Mouse (Mus musculus) monocyte, adult 2 months (primary cell): Measurements from ENCODE around the gene Olfr49.

Source experiments
- DNase-seq, 2 experiments: peaks; one replicate each; pipeline ENCODE4 v3.0.0; 2022; ENCODE audit warnings: low spot score in 2 of 2, low read depth in 1 of 2

Olfr49 gene

DNA sequence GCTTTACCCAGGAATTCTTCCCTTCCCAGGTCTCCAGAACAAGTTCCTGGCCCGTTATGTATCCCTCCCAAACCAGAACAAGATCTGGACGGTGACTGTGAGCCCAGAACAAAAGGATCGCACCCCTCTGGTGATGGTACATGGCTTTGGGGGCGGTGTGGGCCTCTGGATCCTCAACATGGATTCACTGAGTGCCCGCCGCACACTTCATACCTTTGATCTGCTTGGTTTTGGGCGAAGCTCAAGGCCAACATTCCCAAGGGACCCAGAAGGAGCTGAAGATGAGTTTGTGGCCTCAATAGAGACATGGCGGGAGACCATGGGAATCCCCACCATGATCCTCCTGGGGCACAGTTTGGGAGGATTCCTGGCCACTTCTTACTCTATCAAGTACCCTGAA lies 22.1 kb downstream of the Olfr49 start:
- DNase-seq, result no peak

- DNase-seq, result no peak
Observed at GRCm38 (mm10) chr14:54261386-54261785, 23.4 kb downstream of the Olfr49 start.

- DNase-seq, result no peak
Observed at GRCm38 (mm10) chr14:54260196-54260595, 24.5 kb downstream of the Olfr49 start.

DNA sequence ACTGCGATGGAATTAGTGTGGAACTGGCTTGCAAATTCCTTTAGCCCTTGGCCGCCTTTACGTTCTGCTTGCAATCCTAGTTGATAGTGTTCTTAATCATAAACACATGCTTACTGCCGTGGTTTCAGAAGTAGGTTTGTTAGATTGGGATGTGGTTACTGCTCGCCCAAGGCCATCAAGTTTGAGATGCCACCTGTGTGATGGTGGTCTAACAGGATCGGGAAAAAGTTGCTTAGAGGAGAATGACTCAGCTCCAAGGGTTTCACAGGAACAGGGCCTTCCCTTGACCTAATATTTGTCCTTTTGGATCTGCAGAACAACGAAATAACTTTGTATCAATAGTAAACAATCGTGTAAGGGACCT lies 25.0 kb downstream of the Olfr49 start:
- DNase-seq, result no peak

DNA sequence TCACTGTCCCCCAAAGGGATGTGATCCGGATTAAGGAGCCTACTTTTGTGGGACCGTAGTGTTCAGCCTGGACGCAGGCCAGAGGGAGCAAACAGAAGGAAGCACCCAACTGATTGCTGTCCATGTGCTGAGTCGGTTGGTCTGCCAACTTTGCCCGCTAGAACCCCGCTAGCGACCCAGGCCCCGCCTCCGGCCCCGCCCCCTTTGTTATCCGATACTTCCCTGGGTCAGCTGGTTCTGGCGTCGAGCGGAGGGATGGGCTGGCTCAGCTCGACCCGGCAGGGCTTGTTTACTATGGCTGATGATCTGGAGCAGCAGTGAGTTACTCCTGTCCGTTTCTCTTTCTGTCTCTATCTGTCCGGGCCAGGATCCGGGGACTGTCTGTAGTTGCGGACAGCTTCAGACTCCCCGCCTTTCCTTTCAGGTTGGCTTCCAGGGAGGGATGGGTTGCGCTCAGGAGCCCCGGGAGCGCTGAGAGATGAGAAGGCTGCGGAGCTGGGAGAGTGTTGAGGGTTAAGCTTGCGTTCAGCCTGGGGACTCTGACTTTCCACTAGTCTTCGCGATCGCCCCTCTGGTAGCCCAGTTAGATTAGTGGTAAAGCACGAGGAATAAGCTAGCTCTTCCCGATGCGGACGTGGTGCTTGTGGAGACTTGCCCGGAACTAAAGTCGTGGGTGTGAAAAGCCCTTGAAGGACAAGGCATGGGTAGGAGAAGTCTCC lies 25.6 kb downstream of the Olfr49 start:
- DNase-seq, result peak; percentile 38 to 73

GRCm38 (mm10) chr14:54258131-54258670 lies 26.5 kb downstream of the Olfr49 start:
- no peak for DNase-seq

- no peak for DNase-seq
Observed at GRCm38 (mm10) chr14:54254670-54255202, 30.0 kb downstream of the Olfr49 start.

GRCm38 (mm10) chr14:54253741-54254291 lies 30.9 kb downstream of the Olfr49 start, which contains the start of the genes Dad1 and Abhd4:
Dad1 (minus strand) TSS chr14:54254104.
Abhd4 (plus strand) TSS chr14:54254188.
- peak; percentile 92 to 97 for DNase-seq

GRCm38 (mm10) chr14:54250122-54250521 lies 34.6 kb downstream of the Olfr49 start:
- no peak for DNase-seq

DNA sequence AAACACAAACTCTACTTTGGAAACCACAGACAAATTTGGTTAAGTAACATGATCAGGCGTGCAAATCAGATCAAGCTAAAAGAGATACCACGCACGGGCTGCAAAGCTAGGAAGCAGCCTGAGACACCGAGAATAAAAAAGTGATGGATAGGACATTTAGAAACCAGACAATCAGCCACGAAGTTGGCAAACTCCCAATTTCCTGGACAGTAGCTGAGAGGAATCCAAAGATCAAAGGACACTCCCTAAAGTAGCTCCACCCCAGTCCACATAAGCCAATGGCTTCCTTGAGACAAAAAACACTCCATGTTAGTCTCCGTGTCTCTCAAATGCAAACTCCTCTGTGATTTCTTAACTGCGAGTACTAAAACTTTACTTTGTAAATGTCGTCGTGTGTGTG lies 35.4 kb downstream of the Olfr49 start:
- no peak for DNase-seq

- no peak for DNase-seq
Observed at GRCm38 (mm10) chr14:54246232-54246631, 38.5 kb downstream of the Olfr49 start.

DNA sequence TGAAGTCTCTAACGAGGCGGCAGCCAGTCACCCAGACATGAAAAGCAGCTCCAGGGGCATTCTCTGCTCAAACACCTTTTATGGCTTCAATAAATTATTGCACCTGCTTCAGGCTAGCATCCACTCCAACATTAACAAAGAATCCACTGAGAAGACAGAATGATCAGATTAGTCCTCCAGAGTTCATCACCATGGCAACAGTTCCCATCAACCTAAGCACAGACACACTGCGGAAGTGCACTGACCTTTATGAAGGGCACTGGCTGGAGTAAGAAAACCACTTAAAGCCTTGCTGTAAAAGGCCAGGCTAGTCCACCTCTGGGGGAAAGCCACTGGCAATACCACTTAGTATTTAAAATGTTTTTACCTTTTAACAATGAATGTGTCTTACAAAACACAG lies 40.6 kb downstream of the Olfr49 start:
- DNase-seq, result no peak

DNA sequence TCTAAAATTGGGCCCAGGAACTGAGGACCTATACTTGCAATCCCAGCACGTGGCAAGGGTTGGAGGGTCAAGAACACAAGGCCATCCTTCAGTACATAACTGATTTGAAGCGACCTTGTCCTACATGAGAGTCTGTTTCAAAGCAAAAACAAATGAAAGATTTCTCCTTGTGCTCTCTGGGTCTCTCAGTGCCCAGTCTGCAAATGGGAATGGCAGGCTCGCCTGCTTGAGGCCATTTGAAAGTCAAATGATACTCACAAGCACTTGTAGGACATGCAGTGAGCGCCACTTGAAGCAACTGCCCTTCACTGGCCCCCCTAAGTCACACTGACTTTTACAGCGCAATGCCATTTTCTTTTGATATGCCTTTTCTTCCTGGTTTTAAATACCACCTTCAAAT lies 44.2 kb downstream of the Olfr49 start:
- no peak for DNase-seq

DNA sequence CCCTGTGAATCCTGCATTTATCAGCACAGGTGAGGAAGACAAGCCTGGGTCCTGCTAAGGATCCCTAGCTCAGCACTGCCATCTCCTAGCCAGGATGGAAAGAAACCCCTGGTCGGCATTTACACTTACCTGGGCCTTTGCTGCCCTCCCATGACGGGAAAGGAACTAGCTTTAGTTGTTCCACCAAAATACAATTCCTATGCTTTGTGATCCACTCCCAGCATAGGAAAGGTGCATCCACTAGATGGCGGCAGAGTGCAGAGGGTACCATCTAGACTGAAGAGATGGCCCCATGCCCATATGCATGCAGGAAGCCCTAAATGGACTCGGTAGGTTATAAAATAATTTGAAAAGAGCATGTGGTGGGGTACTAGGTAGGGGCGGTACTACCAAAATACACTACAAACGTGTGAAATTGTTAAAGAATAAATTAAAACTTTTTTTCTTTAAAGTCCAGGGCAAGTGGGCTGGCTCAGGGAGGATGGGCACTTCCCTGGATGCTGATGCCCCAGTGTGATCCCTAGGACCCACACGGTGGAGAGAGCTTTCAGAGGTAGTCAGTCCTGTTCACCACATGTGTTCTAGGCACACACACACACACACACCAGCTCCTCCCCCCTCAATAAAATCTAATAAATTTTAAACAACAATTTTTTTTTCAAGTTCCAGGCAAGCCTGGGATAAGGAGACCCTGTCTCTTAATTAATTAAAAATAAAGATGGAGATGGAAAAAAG lies 45.6 kb downstream of the Olfr49 start:
- peak in 1 of 2 experiments; percentile 65 for DNase-seq

DNA sequence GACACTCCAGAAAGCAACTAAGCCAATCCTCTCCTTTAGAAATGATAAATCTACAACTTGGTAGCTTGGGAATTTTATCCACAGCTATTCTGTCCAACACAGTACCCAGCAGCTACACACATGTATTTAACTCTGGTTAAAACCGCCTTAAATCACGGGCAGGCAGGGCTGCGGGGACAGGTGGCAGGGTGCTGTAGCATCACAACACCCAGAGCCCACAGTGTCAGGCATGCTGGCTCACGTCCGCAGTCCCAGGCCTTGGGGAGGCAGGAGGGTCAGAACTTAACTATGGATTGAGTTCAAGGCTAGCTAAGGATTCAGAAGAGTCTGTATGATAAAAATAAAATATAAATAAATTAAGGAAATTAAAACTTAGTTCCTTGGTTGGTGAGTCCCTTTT lies 47.9 kb downstream of the Olfr49 start:
- no peak for DNase-seq

DNA sequence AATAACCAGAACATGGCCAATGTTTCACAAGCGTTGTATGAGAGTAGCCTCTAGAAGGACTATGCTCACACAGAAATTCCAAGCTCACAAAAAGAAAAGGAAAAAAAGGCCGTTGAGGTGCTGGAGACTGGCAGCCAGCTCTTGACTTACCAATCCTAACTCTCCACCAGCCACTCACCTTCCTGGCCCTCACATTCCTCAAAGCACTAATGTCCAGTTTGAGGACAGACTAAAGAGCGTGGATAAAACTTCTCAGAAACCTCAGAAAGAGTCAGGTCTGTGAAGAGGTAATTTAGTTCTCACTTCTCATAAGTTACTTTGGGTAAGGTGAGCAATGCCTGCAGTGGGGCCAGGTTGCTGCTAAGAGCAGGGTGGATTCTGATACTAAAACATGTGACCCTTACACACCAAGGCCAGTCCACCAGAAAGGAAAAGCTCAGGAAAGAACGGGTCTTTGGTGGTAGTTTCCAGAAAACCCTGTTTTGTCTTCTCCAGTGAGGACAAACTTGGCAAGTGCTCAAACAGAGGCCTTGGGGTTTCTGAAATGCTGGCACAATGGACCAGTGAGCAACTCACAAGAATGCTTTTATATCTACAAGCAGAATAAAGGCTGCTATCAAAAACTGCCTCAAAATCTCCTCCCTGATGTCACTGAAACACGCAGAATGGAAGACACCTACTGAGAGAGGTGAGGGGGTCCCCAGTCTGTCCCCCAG lies 48.8 kb downstream of the Olfr49 start:
- no peak for DNase-seq

GRCm38 (mm10) chr14:54234231-54235040 lies 50.3 kb downstream of the Olfr49 start:
- DNase-seq, result no peak

- DNase-seq, result no peak
Observed at GRCm38 (mm10) chr14:54233559-54234143, 51.1 kb downstream of the Olfr49 start.

DNA sequence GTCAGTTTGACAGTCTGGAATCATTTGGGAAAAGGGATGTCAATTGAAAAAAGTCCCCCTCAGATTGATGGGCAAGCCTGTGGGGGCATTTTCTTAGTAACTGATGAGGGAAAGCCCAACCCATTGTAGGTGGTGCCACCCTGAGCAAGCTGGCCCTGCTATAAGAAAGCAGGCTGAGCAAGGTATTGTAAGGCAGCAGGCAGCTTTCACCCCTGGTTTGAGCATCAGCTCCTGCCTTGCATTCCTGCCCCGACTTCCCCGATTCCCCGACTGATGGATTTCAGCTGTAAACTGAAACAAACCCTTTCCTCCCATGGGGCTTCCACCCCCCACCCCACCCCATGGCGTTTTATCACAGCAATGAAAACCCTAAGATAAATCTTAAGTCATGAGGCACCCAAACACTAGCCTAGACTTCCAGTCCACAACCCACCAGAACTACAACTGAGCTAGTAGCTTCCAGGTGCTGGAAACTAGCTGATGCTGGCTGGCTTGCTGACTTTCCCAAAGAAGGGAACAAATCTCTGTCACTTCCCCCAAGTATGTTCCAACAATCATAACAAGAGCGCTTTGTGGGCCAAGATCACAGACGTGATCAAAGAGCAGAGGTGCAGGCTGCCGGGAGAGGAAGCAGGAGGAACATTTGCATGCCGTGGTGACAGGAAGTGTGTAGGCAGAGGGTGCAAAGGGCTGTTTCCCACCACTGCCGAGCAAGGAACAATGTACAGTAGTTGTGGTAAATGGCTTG lies 51.8 kb downstream of the Olfr49 start:
- DNase-seq, result peak in 1 of 2 experiments; percentile 26
